Mouse (Mus musculus): ENCODE measurements at regions not wholly inside any gene's neighbourhood (a gene's known extent, or its start where the extent isn't known, plus 50 kb on each side); places are given as distances from the start of the nearest gene placed in this dataset.

DNA sequence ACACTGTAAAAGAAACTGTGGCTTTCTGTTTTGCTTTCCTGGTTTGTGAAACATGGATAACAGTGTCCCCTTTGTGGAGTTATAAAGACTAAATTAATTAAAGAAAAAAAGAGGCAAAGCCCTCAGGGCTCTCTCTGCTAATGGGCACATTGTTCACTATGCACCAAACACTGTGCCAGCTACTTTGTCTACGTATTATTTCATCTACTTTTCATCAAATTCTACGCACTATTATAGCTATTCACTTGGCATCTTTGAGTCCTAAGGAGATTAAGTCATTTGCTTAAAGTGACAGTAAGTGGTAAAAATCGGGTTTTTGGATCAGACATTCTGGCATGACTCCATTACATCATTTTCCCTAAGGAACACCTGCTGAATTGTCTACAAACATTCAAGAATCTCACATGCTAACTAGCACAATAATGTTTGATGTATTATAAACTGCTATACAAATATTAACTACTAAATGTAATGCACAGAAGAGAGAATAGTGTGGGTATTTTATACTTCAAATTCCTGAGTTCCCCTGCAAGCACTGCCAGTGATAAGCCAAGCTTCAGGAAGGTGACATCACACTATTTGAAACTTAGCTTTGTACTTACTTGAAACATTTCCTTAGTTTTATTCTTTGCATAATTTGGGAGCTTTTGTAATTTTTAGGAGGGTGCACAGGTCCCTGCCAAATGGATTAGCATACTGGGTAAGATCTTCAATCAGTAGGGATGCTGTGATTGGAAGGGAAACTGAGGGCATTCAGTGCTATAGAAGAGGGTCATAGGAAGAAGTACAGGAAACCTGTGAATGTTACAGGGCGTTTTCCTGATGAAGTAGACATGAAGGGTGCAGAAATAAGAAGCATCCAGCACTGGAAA is 504.7 kb upstream of the Sel1l start:
- Histone ChIP-seq H3K9me3 (no peaks in the 10 kb centered on the region), H3K4me1 (replicated peaks) (no peaks in the 10 kb centered on the region), H3K27me3 (no peaks in the 10 kb centered on the region), H3K36me3 (no peaks in the 10 kb centered on the region), H3K4me3 (no peak overlapping the region), H3K9ac (no peak overlapping the region), H3K4me2 (no peak overlapping the region), H3K27ac (replicated peaks) (no peak overlapping the region)
- ATAC-seq (ENCODE audit: low read depth), result no peak
- WGBS, result 64% methylated on average over 4 of the region's 4 CpGs

DNA sequence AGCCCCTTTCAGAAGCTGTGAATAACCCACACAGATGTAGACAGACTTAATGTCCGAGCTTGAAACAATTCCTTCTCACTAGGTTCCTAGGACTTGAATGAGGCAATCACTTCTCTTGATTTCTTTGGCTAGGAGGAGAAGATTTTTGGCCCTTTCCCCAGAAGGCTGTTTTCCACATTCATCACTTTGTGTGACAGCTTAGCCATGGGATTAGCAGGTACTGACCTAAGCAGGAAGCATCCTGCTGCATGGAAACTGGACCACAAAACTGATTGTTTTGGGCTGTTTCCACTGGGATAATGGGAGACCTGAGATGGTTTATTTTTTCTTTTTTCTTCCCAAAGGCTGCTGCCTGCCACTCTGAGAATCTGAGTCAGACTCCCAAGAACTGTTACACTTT is 469.3 kb upstream of the Sel1l start:
- Histone ChIP-seq H3K4me2 (no peak overlapping the region), H3K9ac (no peak overlapping the region), H3K27me3 (no peaks in the 10 kb centered on the region), H3K4me3 (no peak overlapping the region), H3K27ac (replicated peaks) (no peak overlapping the region), H3K9me3 (no peaks in the 10 kb centered on the region), H3K4me1 (replicated peaks) (no peaks in the 10 kb centered on the region), H3K36me3 (no peaks in the 10 kb centered on the region)
- WGBS, result 63% methylated on average over 1 of the region's 1 CpGs
- ATAC-seq (ENCODE audit: low read depth), result no peak

DNA sequence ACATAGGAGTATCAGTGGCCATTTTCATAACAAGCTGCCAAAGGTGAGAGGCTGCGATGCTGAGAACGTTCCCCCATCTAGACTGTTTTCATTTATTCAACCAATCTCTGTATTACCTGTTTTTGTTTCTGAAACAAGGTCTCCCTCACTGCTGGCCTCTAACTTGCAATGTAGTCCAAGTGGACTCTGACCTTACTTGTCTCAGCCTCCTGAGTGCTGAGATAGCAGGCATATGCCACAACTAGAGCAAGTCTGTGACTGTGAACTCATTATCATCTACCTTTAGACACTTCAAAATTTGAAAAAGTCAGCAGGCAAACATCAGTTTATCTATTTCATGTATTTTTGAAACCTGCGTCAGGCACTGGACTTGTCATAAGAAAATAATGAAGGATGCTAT is 468.7 kb upstream of the Sel1l start:
- Histone ChIP-seq H3K4me1 (replicated peaks) (no peaks in the 10 kb centered on the region), H3K36me3 (no peaks in the 10 kb centered on the region), H3K9me3 (no peaks in the 10 kb centered on the region), H3K4me3 (no peak overlapping the region), H3K27me3 (no peaks in the 10 kb centered on the region), H3K27ac (replicated peaks) (no peak overlapping the region), H3K4me2 (no peak overlapping the region), H3K9ac (no peak overlapping the region)
- WGBS, result 92% methylated on average over 3 of the region's 3 CpGs
- no peak for ATAC-seq (ENCODE audit: low read depth)

DNA sequence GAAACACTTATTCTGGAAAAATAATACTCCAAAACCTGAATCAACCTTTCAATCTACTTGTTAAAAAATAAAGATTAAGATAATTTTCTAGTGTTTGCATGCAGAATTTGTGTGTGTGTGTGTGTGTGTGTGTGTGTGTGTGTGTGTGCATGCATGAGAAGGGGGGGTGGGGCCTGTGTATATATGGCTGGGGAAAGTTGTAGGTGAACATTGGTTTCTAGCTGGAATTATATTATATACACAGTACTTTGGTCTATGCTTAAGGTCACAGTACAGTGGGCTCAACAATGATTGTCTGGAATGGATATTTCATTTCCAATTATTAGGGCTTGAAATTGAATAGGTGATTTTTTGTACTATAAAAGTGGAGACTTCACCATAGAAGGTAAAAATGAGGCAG is 467.3 kb upstream of the Sel1l start:
- ATAC-seq (ENCODE audit: low read depth), result no peak
- Histone ChIP-seq H3K27ac (replicated peaks) (no peak overlapping the region), H3K4me1 (replicated peaks) (no peaks in the 10 kb centered on the region), H3K9ac (no peak overlapping the region), H3K9me3 (no peaks in the 10 kb centered on the region), H3K4me2 (no peak overlapping the region), H3K36me3 (no peaks in the 10 kb centered on the region), H3K27me3 (no peaks in the 10 kb centered on the region), H3K4me3 (no peak overlapping the region)

DNA sequence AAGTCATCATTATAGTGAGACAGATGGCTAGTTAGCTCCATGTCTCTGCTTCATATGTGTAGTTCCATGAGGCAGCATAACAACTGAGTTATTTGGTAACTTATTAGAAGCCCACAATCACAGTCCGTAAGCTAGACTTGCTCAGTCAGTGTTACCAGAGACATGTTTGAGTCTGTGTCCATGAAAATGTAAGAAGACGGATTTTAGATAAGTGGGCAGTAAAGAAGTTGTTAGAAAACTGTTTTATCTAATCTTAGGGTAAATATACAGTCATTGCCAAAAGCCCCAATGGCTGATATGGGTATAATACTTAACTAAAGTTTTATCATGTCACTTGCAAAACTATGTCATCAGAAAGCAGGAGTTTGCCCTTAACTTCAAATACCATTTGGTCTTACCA is 466.9 kb upstream of the Sel1l start:
- H3K4me1 ChIP-seq (replicated peaks), result no peaks in the 10 kb centered on the region
- no peaks in the 10 kb centered on the region for H3K36me3 ChIP-seq
- H3K4me2 ChIP-seq, result no peak overlapping the region
- no peak overlapping the region for H3K9ac ChIP-seq
- no peaks in the 10 kb centered on the region for H3K9me3 ChIP-seq
- no peak for ATAC-seq (ENCODE audit: low read depth)
- H3K27ac ChIP-seq (replicated peaks), result no peak overlapping the region
- no peak overlapping the region for H3K4me3 ChIP-seq
- H3K27me3 ChIP-seq, result no peaks in the 10 kb centered on the region
- 93% methylated on average over 2 of the region's 2 CpGs for WGBS

DNA sequence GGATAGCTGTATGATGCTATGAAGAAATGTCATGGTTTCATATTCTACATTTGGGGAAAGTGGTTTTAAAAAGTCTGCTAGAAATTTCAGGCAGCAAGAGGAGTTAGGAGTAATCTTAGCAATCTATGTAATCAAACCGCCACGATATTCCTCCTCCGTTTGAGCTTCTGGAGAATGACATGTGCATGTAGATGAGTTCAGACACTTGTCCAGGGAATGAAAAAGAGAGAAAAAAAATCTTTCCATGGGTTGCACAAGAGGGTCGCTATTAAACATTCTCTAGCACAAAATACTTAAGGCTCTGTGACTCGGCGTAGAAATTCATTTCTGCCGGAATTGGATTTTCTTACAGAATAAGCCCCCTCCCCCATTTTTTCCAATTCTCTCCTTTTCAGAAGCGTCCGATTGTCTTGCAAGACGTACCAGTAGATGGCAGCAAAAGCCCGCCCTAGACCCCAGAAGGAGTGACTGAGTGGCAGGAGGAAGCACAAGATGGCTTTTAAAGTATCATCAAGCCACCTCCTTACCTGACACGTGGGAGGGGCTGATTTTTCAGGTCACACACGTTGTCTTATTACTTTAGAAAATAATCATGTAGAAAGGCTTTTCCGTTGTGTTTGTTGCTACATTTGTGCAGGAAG is 454.1 kb upstream of the Sel1l start:
- no peaks in the 10 kb centered on the region for H3K4me1 ChIP-seq (replicated peaks)
- peak overlapping the region; percentile 33 for H3K4me2 ChIP-seq
- no peaks in the 10 kb centered on the region for H3K36me3 ChIP-seq
- WGBS, result 22% methylated on average over 14 of the region's 14 CpGs
- no peaks in the 10 kb centered on the region for H3K27me3 ChIP-seq
- H3K27ac ChIP-seq (replicated peaks), result no peak overlapping the region
- no peaks in the 10 kb centered on the region for H3K9me3 ChIP-seq
- no peak overlapping the region for H3K4me3 ChIP-seq
- peak; percentile 88 for ATAC-seq (ENCODE audit: low read depth)
- no peak overlapping the region for H3K9ac ChIP-seq

DNA sequence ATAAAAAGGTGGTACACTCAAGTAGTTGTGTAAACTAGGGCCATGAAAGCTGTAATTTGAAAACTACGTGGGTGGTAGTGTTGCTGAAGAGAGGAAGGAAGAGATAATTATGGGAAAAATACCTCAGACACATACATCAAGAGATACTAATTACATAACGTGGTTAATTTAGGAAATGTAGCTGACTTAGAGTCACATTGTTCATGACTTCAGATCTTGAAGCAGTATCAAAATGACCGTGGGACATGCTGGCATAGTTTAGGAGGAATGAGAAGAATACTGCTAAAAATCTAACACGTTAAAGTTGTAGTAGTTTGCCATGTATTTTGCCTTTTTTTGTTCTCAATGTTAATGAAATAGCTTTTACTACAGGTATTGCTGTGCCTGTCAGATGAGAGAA is 445.9 kb upstream of the Sel1l start:
- no peak for ATAC-seq (ENCODE audit: low read depth)
- no peaks in the 10 kb centered on the region for H3K36me3 ChIP-seq
- H3K27me3 ChIP-seq, result no peaks in the 10 kb centered on the region
- H3K4me1 ChIP-seq (replicated peaks), result peaks cover 14% of the 10 kb centered on the region
- no peak overlapping the region for H3K4me3 ChIP-seq
- WGBS, result 84% methylated on average over 4 of the region's 4 CpGs
- H3K4me2 ChIP-seq, result no peak overlapping the region
- no peaks in the 10 kb centered on the region for H3K9me3 ChIP-seq
- H3K27ac ChIP-seq (replicated peaks), result no peak overlapping the region
- no peak overlapping the region for H3K9ac ChIP-seq

DNA sequence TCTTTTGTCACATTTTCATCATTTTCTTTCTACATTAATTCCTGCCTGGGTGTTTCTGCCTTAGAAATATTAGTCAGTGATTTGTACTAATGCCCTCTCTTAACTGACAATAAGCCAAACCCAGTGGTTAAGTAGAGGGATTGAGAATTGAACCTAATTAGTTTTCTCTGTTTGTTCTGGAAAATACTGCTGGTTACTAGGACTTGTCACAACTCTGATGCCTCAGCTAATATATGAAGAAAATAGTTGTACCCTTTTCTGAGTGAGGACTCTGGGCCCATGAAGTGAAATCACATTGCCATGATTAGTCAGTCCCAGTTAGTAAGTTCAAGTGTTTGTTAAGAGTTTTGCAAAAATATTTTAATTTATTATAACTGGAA is 444.4 kb upstream of the Sel1l start:
- ATAC-seq (ENCODE audit: low read depth), result peak; percentile 23; the same call in 1 of the 2 replicates
- Histone ChIP-seq H3K9ac (no peak overlapping the region; the same call in 1 of the 2 replicates), H3K9me3 (no peaks in the 10 kb centered on the region), H3K4me3 (no peak overlapping the region), H3K4me2 (no peak overlapping the region; the same call in 1 of the 2 replicates), H3K27me3 (no peaks in the 10 kb centered on the region), H3K4me1 (replicated peaks) (peaks cover 14% of the 10 kb centered on the region), H3K27ac (replicated peaks) (peak overlapping the region; percentile 55), H3K36me3 (no peaks in the 10 kb centered on the region)

DNA sequence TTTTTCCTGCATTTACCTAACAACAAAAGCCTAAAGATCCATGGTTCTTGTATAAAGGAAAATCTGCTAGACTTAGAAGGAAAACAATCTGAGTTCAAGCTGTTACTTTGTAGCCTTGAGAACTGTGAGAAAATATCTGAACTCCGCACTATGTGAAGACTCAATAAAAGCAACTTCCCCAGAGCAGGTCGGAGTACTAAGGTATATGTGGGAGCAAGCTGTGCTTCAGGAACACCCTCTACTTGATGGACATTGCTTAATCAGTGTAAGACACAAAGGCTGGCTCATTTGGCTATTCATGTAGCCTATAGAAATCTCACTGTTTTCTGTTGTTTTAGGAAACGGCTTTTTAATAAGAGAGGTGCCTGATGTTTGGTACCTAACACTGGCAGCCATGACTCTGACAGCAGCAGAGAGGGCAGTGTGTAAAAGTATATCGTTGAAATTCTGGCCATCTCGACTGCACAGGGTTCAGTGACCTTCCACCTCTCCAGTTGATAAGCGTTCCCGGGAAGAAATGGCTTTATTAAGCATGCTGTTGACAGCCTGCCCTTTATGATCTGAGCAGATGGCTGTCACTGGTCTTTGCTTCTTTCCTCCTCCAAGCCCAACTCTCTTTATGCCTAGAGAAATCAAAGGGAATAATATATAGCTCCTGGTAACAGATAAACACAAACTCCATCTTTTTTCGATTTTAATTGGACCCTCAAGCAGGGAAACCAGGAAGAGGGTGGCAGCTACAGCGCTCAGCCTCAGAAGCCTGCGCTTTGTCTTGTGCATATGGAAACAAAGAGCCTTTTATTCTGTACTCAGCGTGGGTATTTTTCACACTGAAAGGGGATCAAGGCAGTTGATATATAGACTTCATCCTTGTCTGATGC is 443.7 kb upstream of the Sel1l start:
- H3K4me3 ChIP-seq, result no peak overlapping the region
- H3K4me2 ChIP-seq, result peak overlapping the region; percentile 32
- peak overlapping the region; percentile 54; the same call in 1 of the 2 replicates for H3K9ac ChIP-seq
- peak overlapping the region; percentile 55 for H3K27ac ChIP-seq (replicated peaks)
- H3K9me3 ChIP-seq, result no peaks in the 10 kb centered on the region
- peak; percentile 78 for ATAC-seq (ENCODE audit: low read depth)
- WGBS, result 6% methylated on average over 11 of the region's 11 CpGs
- no peaks in the 10 kb centered on the region for H3K36me3 ChIP-seq
- no peaks in the 10 kb centered on the region for H3K27me3 ChIP-seq
- H3K4me1 ChIP-seq (replicated peaks), result peaks cover 14% of the 10 kb centered on the region

DNA sequence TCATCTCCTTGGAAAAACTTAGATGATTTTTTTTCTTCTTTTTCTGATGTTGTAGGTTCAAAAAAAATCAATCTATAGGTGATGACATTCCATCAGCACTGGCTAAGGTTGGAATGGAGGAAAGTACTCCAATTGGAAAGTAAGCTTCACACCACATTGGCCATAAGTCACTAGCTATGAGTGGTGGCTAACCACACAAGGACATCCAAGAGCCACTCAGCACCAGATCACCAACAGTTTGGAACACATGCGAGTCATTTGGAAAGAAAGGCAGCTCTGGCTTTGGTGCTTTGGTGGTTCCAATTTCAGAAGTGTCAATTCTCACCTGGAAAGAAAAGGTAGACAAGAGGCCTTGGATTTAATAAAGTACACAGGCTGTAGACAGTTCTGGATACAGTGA is 442.5 kb upstream of the Sel1l start:
- peaks cover 14% of the 10 kb centered on the region for H3K4me1 ChIP-seq (replicated peaks)
- no peak overlapping the region for H3K9ac ChIP-seq
- no peaks in the 10 kb centered on the region for H3K27me3 ChIP-seq
- H3K4me3 ChIP-seq, result no peak overlapping the region
- WGBS, result 94% methylated on average over 1 of the region's 1 CpGs
- no peaks in the 10 kb centered on the region for H3K36me3 ChIP-seq
- H3K27ac ChIP-seq (replicated peaks), result no peak overlapping the region
- no peaks in the 10 kb centered on the region for H3K9me3 ChIP-seq
- no peak for ATAC-seq (ENCODE audit: low read depth)
- H3K4me2 ChIP-seq, result no peak overlapping the region

DNA sequence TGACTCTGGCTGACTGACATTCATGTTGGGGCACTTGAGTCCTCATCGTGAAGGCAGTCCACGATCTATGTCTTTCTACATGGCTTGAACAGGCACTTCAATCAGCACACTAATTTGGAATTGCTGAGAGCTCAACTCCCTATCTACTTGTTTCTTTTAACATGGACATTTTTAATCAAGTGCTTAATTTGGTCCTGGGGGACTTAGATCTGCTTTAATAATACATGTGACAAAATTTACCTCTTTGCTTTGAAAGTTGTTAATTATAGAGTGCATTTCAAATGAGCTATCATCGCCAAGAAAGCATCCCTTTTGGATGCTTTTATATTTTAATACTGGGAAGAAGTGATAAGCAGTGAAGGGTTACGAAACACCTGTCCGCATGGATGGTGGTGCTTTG is 436.6 kb upstream of the Sel1l start:
- H3K4me3 ChIP-seq, result no peak overlapping the region
- 92% methylated on average over 5 of the region's 5 CpGs for WGBS
- H3K36me3 ChIP-seq, result no peaks in the 10 kb centered on the region
- H3K4me1 ChIP-seq (replicated peaks), result no peaks in the 10 kb centered on the region
- ATAC-seq (ENCODE audit: low read depth), result no peak
- no peaks in the 10 kb centered on the region for H3K27me3 ChIP-seq
- H3K9me3 ChIP-seq, result no peaks in the 10 kb centered on the region
- H3K9ac ChIP-seq, result no peak overlapping the region
- no peak overlapping the region for H3K27ac ChIP-seq (replicated peaks)
- H3K4me2 ChIP-seq, result no peak overlapping the region

DNA sequence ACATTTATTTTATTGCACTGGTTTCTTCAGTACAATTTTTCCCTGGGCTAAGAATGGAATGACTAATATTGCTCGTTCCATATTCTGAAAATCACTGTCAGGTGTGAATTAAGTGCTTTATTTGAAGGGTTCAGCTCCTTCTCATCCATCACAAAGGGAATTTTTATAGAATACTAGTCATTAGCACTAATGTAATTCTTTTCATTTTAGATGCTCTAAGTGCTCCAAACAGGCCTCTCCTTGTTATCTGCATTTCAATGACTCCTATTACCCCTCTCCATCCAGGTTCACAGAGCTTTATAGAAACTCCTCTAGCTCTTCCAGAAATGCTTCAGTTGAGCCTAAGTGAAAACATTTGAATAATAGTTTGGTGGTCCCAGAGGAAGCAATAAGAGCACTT is 431.5 kb upstream of the Sel1l start:
- H3K27me3 ChIP-seq, result no peaks in the 10 kb centered on the region

More for the DNA sequence above, 431.5 kb upstream of the Sel1l start:
- no peak for ATAC-seq (ENCODE audit: low read depth)
- H3K9ac ChIP-seq, result no peak overlapping the region
- 51% methylated on average over 1 of the region's 1 CpGs for WGBS
- no peak overlapping the region for H3K27ac ChIP-seq (replicated peaks)
- H3K36me3 ChIP-seq, result no peaks in the 10 kb centered on the region
- H3K9me3 ChIP-seq, result no peaks in the 10 kb centered on the region
- H3K4me3 ChIP-seq, result no peak overlapping the region
- no peak overlapping the region for H3K4me2 ChIP-seq
- H3K4me1 ChIP-seq (replicated peaks), result no peaks in the 10 kb centered on the region
